In genomic region chr6:89628045-89628785, GRCm38 (mm10) we compare ENCODE assay signal across 26 mouse cellular contexts. TPM values are rescaled to one million over a fixed set of nuclear protein-coding genes. Genes with fewer than 3 reads are reported as not detected.
DNase-seq lines count a peak whose midpoint lies in the region; ATAC-seq and TF ChIP-seq lines count a peak whose summit lies in the region.
"Had no signal": no experiment of that assay in that cellular context is flagged by ENCODE, and none has a peak within 500 bp of the region (broad histone marks: within the 10 kb centered on the region; RNA-seq: fewer than 3 reads in every experiment).

No protein-coding gene starts in this region.

- no peaks in the 10 kb centered on the region for H3K79me2 ChIP-seq in myocyte (ENCODE audit: control insufficient read depth, insufficient read depth)

- peaks cover 3% of the 10 kb centered on the region; the same call in 1 of the 2 replicates for H3K4me1 ChIP-seq in midbrain, embryonic 11.5 days (ENCODE audit: control insufficient read depth, insufficient read depth, low read length)
- H3K4me1 ChIP-seq in midbrain, embryonic 13.5 days (replicated peaks) = peaks cover 7% of the 10 kb centered on the region
- H3K4me1 ChIP-seq: embryonic facial prominence, embryonic 12.5 days had no signal

- H3K4me2 ChIP-seq in midbrain, embryonic 11.5 days = no peak overlapping the region
- no peak overlapping the region for H3K4me2 ChIP-seq in midbrain, embryonic 13.5 days (replicated peaks)
- no peak overlapping the region for H3K4me2 ChIP-seq in myocyte (ENCODE audit: low read depth)
- H3K4me2 ChIP-seq: embryonic facial prominence, embryonic 12.5 days; embryonic facial prominence, embryonic 15.5 days; heart, embryonic 11.5 days; hindbrain, embryonic 14.5 days had no signal

- H3K36me3 ChIP-seq in midbrain, embryonic 11.5 days (ENCODE audit: control insufficient read depth, insufficient read depth, low read length) = no peaks in the 10 kb centered on the region
- no peaks in the 10 kb centered on the region for H3K36me3 ChIP-seq in midbrain, embryonic 13.5 days
- H3K36me3 ChIP-seq in myocyte (ENCODE audit: control insufficient read depth, insufficient read depth) = no peaks in the 10 kb centered on the region
- H3K36me3 ChIP-seq: embryonic facial prominence, embryonic 12.5 days; embryonic facial prominence, embryonic 15.5 days; hindbrain, embryonic 10.5 days had no signal

- DNase-seq in midbrain, embryonic 11.5 days (ENCODE audit: low spot score, missing footprints) = peak; percentile 79
- DNase-seq in c-Kit-positive CD71-negative TER-119-negative erythroid progenitor cells, embryonic 14.5 days (ENCODE audit: low read depth) = peak; percentile 41
- DNase-seq in retina, embryonic 14.5 days (ENCODE audit: low spot score) = no peak
- DNase-seq in layer of hippocampus, adult 11-12 months (ENCODE audit: low spot score) = no peak
- no peak for DNase-seq in thymus, postnatal 4 days
- DNase-seq: adrenal gland, adult 2 months; adrenal gland, postnatal 14 days; cerebellum, adult 11-12 months; cerebellum, adult 9-10 months; cerebellum, postnatal 14 days; forebrain, postnatal 0 days; gastrocnemius, adult 2 months; gastrocnemius, postnatal 14 days had no signal

- TF ChIP-seq POLR2A in myocyte (IDR thresholded peaks at IDR 0.05; ENCODE audit: insufficient read length, low read depth) = no peak

- no peak overlapping the region for H3K27ac ChIP-seq in midbrain, embryonic 11.5 days (ENCODE audit: low read depth, low read length)
- H3K27ac ChIP-seq in midbrain, embryonic 13.5 days = no peak overlapping the region
- H3K27ac ChIP-seq: embryonic facial prominence, embryonic 12.5 days; embryonic facial prominence, embryonic 15.5 days; gastrocnemius, adult 2 months; hindbrain, embryonic 10.5 days; hindbrain, embryonic 14.5 days; hindbrain, postnatal 0 days had no signal

- H3K9me3 ChIP-seq in midbrain, embryonic 11.5 days (ENCODE audit: control insufficient read depth, low read length) = no peaks in the 10 kb centered on the region
- no peaks in the 10 kb centered on the region for H3K9me3 ChIP-seq in midbrain, embryonic 13.5 days
- H3K9me3 ChIP-seq: embryonic facial prominence, embryonic 12.5 days; embryonic facial prominence, embryonic 15.5 days; hindbrain, embryonic 10.5 days had no signal

- no peak overlapping the region for H3K9ac ChIP-seq in midbrain, embryonic 11.5 days (ENCODE audit: low read length)
- H3K9ac ChIP-seq in midbrain, embryonic 13.5 days (replicated peaks) = no peak overlapping the region
- H3K9ac ChIP-seq: embryonic facial prominence, embryonic 12.5 days; embryonic facial prominence, embryonic 15.5 days; forebrain, postnatal 0 days; hindbrain, embryonic 14.5 days had no signal

- no peak for ATAC-seq in midbrain, embryonic 11.5 days (ENCODE audit: low FRiP score)
- ATAC-seq in midbrain, embryonic 13.5 days = no peak
- peak; percentile 55 to 82 for ATAC-seq in hematopoietic stem cell, adult 5-6 weeks (replicated peaks in 1 of 2; ENCODE audit: insufficient read depth in 1 of 2, low FRiP score in 2 of 2, low TSS enrichment in 1 of 2, low read depth in 1 of 2, poor library complexity in 2 of 2, severe bottlenecking in 2 of 2)
- ATAC-seq: forebrain, embryonic 14.5 days; forebrain, postnatal 0 days; hindbrain, postnatal 0 days; inflammation-experienced regulatory T-cells, adult 6 months; intestine, embryonic 16.5 days; Patski had no signal

- no peak overlapping the region for H3K4me3 ChIP-seq in midbrain, embryonic 11.5 days (ENCODE audit: low read depth, low read length)
- no peak overlapping the region for H3K4me3 ChIP-seq in midbrain, embryonic 13.5 days (replicated peaks)
- H3K4me3 ChIP-seq in myocyte = no peak overlapping the region
- H3K4me3 ChIP-seq: embryonic facial prominence, embryonic 12.5 days; embryonic facial prominence, embryonic 15.5 days; gastrocnemius, adult 2 months; hindbrain, embryonic 10.5 days had no signal

- WGBS in midbrain, embryonic 11.5 days = 77% methylated on average over 8 of the region's 8 CpGs
- WGBS in midbrain, embryonic 13.5 days = 76% methylated on average over 8 of the region's 8 CpGs

- no peaks in the 10 kb centered on the region for H3K27me3 ChIP-seq in midbrain, embryonic 11.5 days (ENCODE audit: control insufficient read depth, insufficient read depth, low read length)
- H3K27me3 ChIP-seq in midbrain, embryonic 13.5 days = peaks cover 5% of the 10 kb centered on the region; the same call in 1 of the 2 replicates
- H3K27me3 ChIP-seq in myocyte (ENCODE audit: control insufficient read depth, insufficient read depth, insufficient read length) = peaks cover 7% of the 10 kb centered on the region
- H3K27me3 ChIP-seq: embryonic facial prominence, embryonic 12.5 days; embryonic facial prominence, embryonic 15.5 days had no signal

- no peak overlapping the region for H3ac ChIP-seq in myocyte (ENCODE audit: control insufficient read depth, insufficient read length)

TF ChIP-seq in myocyte, 11 proteins besides CTCF, POLR2A, EP300 and RAD21:
- TF ChIP-seq CEBPB (IDR thresholded peaks at IDR 0.05; ENCODE audit: insufficient read depth, poor library complexity, severe bottlenecking) (peak; percentile 66; the same call in 1 of the 2 replicates), MYOD1 (IDR thresholded peaks at IDR 0.05; ENCODE audit: control insufficient read depth in 1 of 3, insufficient read length in 2 of 3, low read depth in 2 of 3) (no peak)

RNA-seq across cellular contexts. Expression of gene Txnrd3, which starts 15.6 kb away (rescaled TPM):
- polyA plus RNA-seq in midbrain, embryonic 11.5 days (2014; fragmentation: Nextera tagmentation; extraction: Ambion mirVana) = 14.3 and 15.6 TPM in 2 replicates
- polyA plus RNA-seq in midbrain, embryonic 13.5 days (2015; fragmentation: Nextera tagmentation; extraction: Ambion mirVana) = 12.6 and 13.3 TPM in 2 replicates
- total RNA-seq in hematopoietic stem cell, adult 5-6 weeks (2017) = 16.1 and 26.5 TPM in 2 replicates
- 9.5 TPM for polyA plus RNA-seq in myocyte (2012; fragmentation: generic; extraction: Trizol)

RNA-seq across cellular contexts. Expression of gene Chchd6, which starts 32.8 kb away (rescaled TPM):
- 97.4 and 103 TPM in 2 replicates for polyA plus RNA-seq in midbrain, embryonic 11.5 days (2014; fragmentation: Nextera tagmentation; extraction: Ambion mirVana)
- polyA plus RNA-seq in midbrain, embryonic 13.5 days (2015; fragmentation: Nextera tagmentation; extraction: Ambion mirVana) = 121 and 126 TPM in 2 replicates
- 10.4 and 19.8 TPM in 2 replicates for total RNA-seq in hematopoietic stem cell, adult 5-6 weeks (2017)
- polyA plus RNA-seq in myocyte (2012; fragmentation: generic; extraction: Trizol) = 28.8 TPM

Comparison
In these comparisons a context has a peak if more than half of its experiments do, and no peak if none do; other contexts are left out.
1. ATAC-seq: peak in hematopoietic stem cell, adult 5-6 weeks (2 of 2); none in midbrain, embryonic 11.5 days (single experiment) and midbrain, embryonic 13.5 days (single experiment).
2. DNase-seq: peak in midbrain, embryonic 11.5 days (single experiment) and c-Kit-positive CD71-negative TER-119-negative erythroid progenitor cells, embryonic 14.5 days (single experiment); none in retina, embryonic 14.5 days (single experiment), layer of hippocampus, adult 11-12 months (single experiment) and thymus, postnatal 4 days (single experiment).